Mouse (Mus musculus) MEL (cell line): ENCODE data around the gene Fam173b. TPM values are rescaled to one million over a fixed set of nuclear protein-coding genes. Genes with fewer than 3 reads are reported as not detected.
A peak's percentile ranks its signal among the peaks of the same experiment; 100 is the strongest.

Experiments used
- DNase-seq: peaks from one replicate; pipeline ENCODE4 v3.0.0; 2011; ENCODE audit warnings: low read depth, low spot score
- H3K27ac ChIP-seq: 2 replicates; pipeline ENCODE4 v1.5.1; 2012; ENCODE audit warnings: low read depth, mild to moderate bottlenecking, control low read depth, low read length, moderate library complexity; ENCODE audit not compliant: control insufficient read depth
- H3K27me3 ChIP-seq, 2 experiments: fragments of 150-350 bp in 1 of 2; sonication (generic) in 1 of 2; 2 replicates each; pipeline ENCODE4 v1.6.1; 2012; ENCODE audit warnings: low read length in 2 of 2, mild to moderate bottlenecking in 2 of 2, improper control_type of control experiment in 1 of 2, moderate library complexity in 1 of 2; ENCODE audit not compliant: insufficient read depth in 2 of 2, control insufficient read depth in 1 of 2
- H3K36me3 ChIP-seq, 2 experiments: 2 replicates each; pipeline ENCODE4 v1.6.1; 2012 to 2014; ENCODE audit warnings: low read length in 2 of 2, improper control_type of control experiment in 1 of 2, inconsistent platforms in 1 of 2, mild to moderate bottlenecking in 1 of 2; ENCODE audit not compliant: insufficient read depth in 2 of 2, control insufficient read depth in 1 of 2
- H3K4me1 ChIP-seq, 2 experiments: fragments of 150-350 bp in 1 of 2; sonication (generic) in 1 of 2; 2 replicates each; pipeline ENCODE4 v1.6.1; 2012; ENCODE audit warnings: low read length in 2 of 2, improper control_type of control experiment in 1 of 2, mild to moderate bottlenecking in 1 of 2; ENCODE audit not compliant: insufficient read depth in 2 of 2, control insufficient read depth in 1 of 2
- H3K4me3 ChIP-seq, 2 experiments: fragments of 150-350 bp in 1 of 2; sonication (generic) in 1 of 2; 2 replicates each; pipeline ENCODE4 v1.5.1; 2012; ENCODE audit warnings: low read depth in 2 of 2, low read length in 2 of 2, mild to moderate bottlenecking in 2 of 2, moderate library complexity in 2 of 2, control low read depth in 1 of 2, improper control_type of control experiment in 1 of 2; ENCODE audit not compliant: control insufficient read depth in 1 of 2, insufficient read depth in 1 of 2
- H3K79me2 ChIP-seq: 2 replicates; pipeline ENCODE4 v1.6.1; 2012; ENCODE audit warnings: mild to moderate bottlenecking, low read length, moderate library complexity; ENCODE audit not compliant: control insufficient read depth, poor library complexity, insufficient read depth
- H3K9ac ChIP-seq: 2 replicates; pipeline ENCODE4 v1.6.1; 2012; ENCODE audit warnings: low read depth, mild to moderate bottlenecking, control low read depth, low read length, moderate library complexity; ENCODE audit not compliant: control insufficient read depth, poor library complexity, severe bottlenecking
- H3K9me3 ChIP-seq: fragments of 150-350 bp; sonication (generic); replicated peaks from 2 replicates; pipeline ENCODE4 v1.6.1; 2012; ENCODE audit warnings: mild to moderate bottlenecking, low read length, improper control_type of control experiment, moderate library complexity; ENCODE audit not compliant: insufficient read depth
- E2F4 ChIP-seq: IDR thresholded peaks from 2 replicates; pipeline ENCODE4 v1.6.1; 2011; ENCODE audit warnings: low read depth, low read length, improper control_type of control experiment, borderline replicate concordance
- EP300 ChIP-seq, 2 experiments: IDR thresholded peaks; 2 replicates each; pipeline ENCODE4 v1.6.1; 2011; ENCODE audit warnings: improper control_type of control experiment in 2 of 2, low read length in 2 of 2, low read depth in 1 of 2, mild to moderate bottlenecking in 1 of 2
- ETS1 ChIP-seq: IDR thresholded peaks from 2 replicates; pipeline ENCODE4 v1.6.1; 2012; ENCODE audit warnings: low read depth, mild to moderate bottlenecking, inconsistent platforms, low read length, improper control_type of control experiment, moderate library complexity
- GABPA ChIP-seq: IDR thresholded peaks from 2 replicates; pipeline ENCODE4 v1.6.1; 2012; ENCODE audit warnings: low read depth, mild to moderate bottlenecking, inconsistent platforms, low read length, improper control_type of control experiment, moderate library complexity
- HCFC1 ChIP-seq: IDR thresholded peaks from 2 replicates; pipeline ENCODE4 v1.6.1; 2012; ENCODE audit warnings: low read depth, mild to moderate bottlenecking, inconsistent platforms, low read length, improper control_type of control experiment, moderate library complexity
- JUND ChIP-seq: IDR thresholded peaks from 2 replicates; pipeline ENCODE4 v1.6.1; 2011; ENCODE audit warnings: low read depth, mild to moderate bottlenecking, improper control_type of control experiment, low read length
- MAFK ChIP-seq: IDR thresholded peaks from 2 replicates; pipeline ENCODE4 v1.6.1; 2011; ENCODE audit warnings: low read depth, mild to moderate bottlenecking, low read length, improper control_type of control experiment, borderline replicate concordance
- MAX ChIP-seq: IDR thresholded peaks from 2 replicates; pipeline ENCODE4 v1.6.1; 2011; ENCODE audit warnings: low read length, improper control_type of control experiment
- MXI1 ChIP-seq: IDR thresholded peaks from 2 replicates; pipeline ENCODE4 v1.6.1; 2011; ENCODE audit warnings: mild to moderate bottlenecking, low read depth, low read length, improper control_type of control experiment
- NELFE ChIP-seq: IDR thresholded peaks from 2 replicates; pipeline ENCODE4 v1.6.1; 2011; ENCODE audit warnings: low read depth, low read length, improper control_type of control experiment
- POLR2A ChIP-seq, 2 experiments: IDR thresholded peaks; 2 replicates each; pipeline ENCODE4 v1.6.1; 2011 to 2012; ENCODE audit warnings: low read length in 2 of 2, mild to moderate bottlenecking in 2 of 2, control low read depth in 1 of 2, improper control_type of control experiment in 1 of 2, low read depth in 1 of 2, moderate library complexity in 1 of 2; ENCODE audit not compliant: control insufficient read depth in 1 of 2, insufficient read depth in 1 of 2, poor library complexity in 1 of 2
- POLR2AphosphoS2 ChIP-seq: IDR thresholded peaks from 2 replicates; pipeline ENCODE4 v1.6.1; 2011; ENCODE audit warnings: low read length, improper control_type of control experiment
- POLR2AphosphoS5 ChIP-seq: IDR thresholded peaks from 2 replicates; pipeline ENCODE4 v1.6.1; 2012; ENCODE audit warnings: low read depth, borderline replicate concordance, mild to moderate bottlenecking, inconsistent platforms, low read length, moderate library complexity, mixed read lengths
- RAD21 ChIP-seq: IDR thresholded peaks from 2 replicates; pipeline ENCODE4 v1.6.1; 2011; ENCODE audit warnings: mild to moderate bottlenecking, low read depth, low read length, improper control_type of control experiment
- SMC3 ChIP-seq: IDR thresholded peaks from 2 replicates; pipeline ENCODE4 v1.6.1; 2011; ENCODE audit warnings: low read depth, low read length, improper control_type of control experiment
- TBP ChIP-seq: IDR thresholded peaks from 2 replicates; pipeline ENCODE4 v1.8.0; 2011; ENCODE audit warnings: low read depth, low read length, improper control_type of control experiment
- USF1 ChIP-seq: IDR thresholded peaks from 2 replicates; pipeline ENCODE4 v1.6.1; 2014; ENCODE audit warnings: low read depth, mild to moderate bottlenecking, inconsistent platforms, low read length, improper control_type of control experiment, moderate library complexity
- USF2 ChIP-seq, 2 experiments: IDR thresholded peaks; 2 replicates each; pipeline ENCODE4 v1.6.1; 2011 to 2012; ENCODE audit warnings: improper control_type of control experiment in 2 of 2, low read length in 2 of 2, borderline replicate concordance in 1 of 2, inconsistent platforms in 1 of 2, low read depth in 1 of 2, mild to moderate bottlenecking in 1 of 2; ENCODE audit not compliant: insufficient read depth in 1 of 2
- ZC3H11A ChIP-seq: IDR thresholded peaks from 2 replicates; pipeline ENCODE4 v1.6.1; 2012; ENCODE audit warnings: low read depth, mild to moderate bottlenecking, inconsistent platforms, low read length, improper control_type of control experiment
- ZMIZ1 ChIP-seq: IDR thresholded peaks from 2 replicates; pipeline ENCODE4 v1.6.1; 2012; ENCODE audit warnings: low read depth, mild to moderate bottlenecking, inconsistent platforms, low read length, improper control_type of control experiment, moderate library complexity
- ZNF384 ChIP-seq: IDR thresholded peaks from 2 replicates; pipeline ENCODE4 v1.6.1; 2012; ENCODE audit warnings: low read depth, mild to moderate bottlenecking, inconsistent platforms, low read length, improper control_type of control experiment
- polyA plus RNA-seq, 2 experiments: library from polyadenylated mRNA; stranded (reverse) in 1 of 2; unstranded in 1 of 2; fragments of >175 nt in 1 of 2; fragments of >200 nt in 1 of 2; gene quantifications; 2 replicates each; pipeline versions ENCODE4 v1.2.1 to v1.2.4; 2012; ENCODE audit warnings: low replicate concordance in 2 of 2, low read depth in 1 of 2; ENCODE audit not compliant: insufficient read length in 2 of 2, insufficient read depth in 1 of 2, missing spikeins in 1 of 2
- total RNA-seq: library from RNA; depleted of rRNA; stranded (reverse); fragments of 300-350 nt; gene quantifications from 2 replicates; pipeline ENCODE4 v1.2.3, GENCODE M21; 2012

The Fam173b gene
- total and polyA plus RNA-seq, 3 experiments: 21.0 to 29.2 TPM; not detected in 1

DNA sequence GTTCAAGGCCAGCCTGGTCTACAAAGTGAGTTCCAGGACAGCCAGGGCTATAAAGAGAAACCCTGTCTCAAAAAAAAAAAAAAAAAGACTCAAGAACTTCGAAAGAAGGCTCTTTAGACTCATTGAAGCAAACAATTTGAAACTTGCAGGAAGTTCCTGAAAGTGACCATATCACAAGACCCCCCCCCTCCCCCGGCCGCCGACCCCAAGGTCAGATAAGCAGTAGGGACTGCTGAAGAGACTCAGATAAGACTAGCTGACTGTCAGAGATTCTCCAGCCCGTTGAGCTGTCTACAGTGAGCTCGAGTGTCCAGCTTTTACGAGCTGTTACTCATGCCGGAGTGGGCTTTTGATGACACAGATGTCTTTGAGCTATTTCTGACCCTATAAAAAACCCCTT is 38.8 kb upstream of the Fam173b start (continued):
- no peak for TF ChIP-seq MAFK
- TF ChIP-seq MAX: no peak
- no peak for TF ChIP-seq TBP
- TF ChIP-seq ETS1: no peak
- no peak for TF ChIP-seq NELFE

- TF ChIP-seq MAFK (peak; percentile 93), SMC3 (no peak)
- TF ChIP-seq, all 39 proteins: peak for 1
- no peaks in the 10 kb centered on the region for H3K27me3 ChIP-seq
- no peaks in the 10 kb centered on the region for H3K9me3 ChIP-seq
- peaks cover 0 to 9% of the 10 kb centered on the region in 2 experiments; a peak in 2 of 4 replicates for H3K4me1 ChIP-seq
- peaks cover 0 to 2% of the 10 kb centered on the region in 2 experiments; a peak in 1 of 4 replicates for H3K36me3 ChIP-seq
- H3K9ac ChIP-seq: no peak overlapping the region
- H3K79me2 ChIP-seq: no peaks in the 10 kb centered on the region
- H3K4me3 ChIP-seq: no peak overlapping the region
- no peak for DNase-seq
- H3K27ac ChIP-seq: no peak overlapping the region
Observed at GRCm38 (mm10) chr15:31563577-31564546, 37.8 kb upstream of the Fam173b start.

DNA sequence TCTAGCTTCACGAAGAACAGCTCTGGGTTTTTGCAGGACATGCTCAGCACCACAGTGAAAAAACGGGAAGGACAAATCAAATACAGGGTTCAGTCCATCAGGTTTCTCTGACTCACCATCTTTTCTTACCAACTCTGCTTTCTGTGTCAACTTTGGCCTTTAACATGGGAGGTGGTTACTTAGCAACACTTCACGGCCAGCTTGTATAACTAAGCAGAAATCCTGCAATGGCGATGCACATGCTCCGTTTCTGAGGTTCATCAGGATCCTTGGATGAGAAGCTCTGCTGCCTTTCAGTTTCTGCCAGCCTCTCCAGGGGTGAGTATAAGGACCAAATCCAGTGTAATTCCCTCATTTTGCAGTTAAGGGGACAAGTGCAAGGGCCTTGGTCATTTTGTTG is 36.5 kb upstream of the Fam173b start, which contains the start of gene Cmbl:
Gene Cmbl, plus strand, starts transcription at position 206 of the 400 bp plus-strand sequence.
- H3K4me1 ChIP-seq: peaks cover 0 to 9% of the 10 kb centered on the region in 2 experiments; a peak in 2 of 4 replicates
- no peak for DNase-seq
- H3K4me3 ChIP-seq: no peak within 1 kb of the TSS
- no peaks in the 10 kb centered on the region for H3K9me3 ChIP-seq
- no peak within 1 kb of the TSS for H3K27ac ChIP-seq
- no peaks in the 10 kb centered on the region for H3K27me3 ChIP-seq
- peaks cover 0 to 2% of the 10 kb centered on the region in 2 experiments; a peak in 1 of 4 replicates for H3K36me3 ChIP-seq
- no peaks in the 10 kb centered on the region for H3K79me2 ChIP-seq
- TF ChIP-seq RAD21 (no peak), ZMIZ1 (no peak)
- no peak within 1 kb of the TSS for H3K9ac ChIP-seq

DNA sequence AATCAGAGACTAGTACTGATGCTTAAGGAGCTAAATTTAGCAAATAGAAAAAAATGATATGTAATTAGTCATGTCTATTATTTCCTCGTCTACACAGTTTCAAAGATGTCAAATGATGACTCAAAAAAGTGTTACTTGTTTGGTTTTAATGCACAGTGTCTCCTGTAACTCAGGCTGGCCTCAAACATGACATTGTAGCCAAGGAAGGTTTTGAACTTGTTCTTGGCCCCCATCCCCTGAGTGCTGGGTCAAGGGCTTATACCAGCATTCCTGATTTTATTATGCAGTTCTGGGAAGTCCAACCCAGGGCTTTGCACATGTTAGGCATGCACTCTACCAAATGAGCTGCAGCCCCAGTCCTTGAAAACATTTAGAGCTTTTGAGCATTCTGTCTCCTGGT is 35.9 kb upstream of the Fam173b start:
- no peak overlapping the region for H3K27ac ChIP-seq
- TF ChIP-seq EP300 (IDR thresholded peaks at IDR 0.05; ENCODE audit: low read depth in 1 of 2, low read length in 2 of 2) (no peak), NELFE (no peak), USF2 (IDR thresholded peaks at IDR 0.05; ENCODE audit: borderline replicate concordance in 1 of 2, insufficient read depth in 1 of 2, low read depth in 1 of 2, low read length in 2 of 2) (no peak), USF1 (no peak), GABPA (no peak), JUND (no peak), RAD21 (no peak), POLR2A (IDR thresholded peaks at IDR 0.05; ENCODE audit: control insufficient read depth in 1 of 2, insufficient read depth in 1 of 2, low read depth in 1 of 2, low read length in 2 of 2, poor library complexity in 1 of 2) (no peak), POLR2AphosphoS2 (no peak), TBP (no peak), MXI1 (no peak), HCFC1 (no peak), ZNF384 (no peak), E2F4 (no peak), MAX (no peak), ZC3H11A (no peak), POLR2AphosphoS5 (no peak), ETS1 (no peak)

More for the DNA sequence above, 35.9 kb upstream of the Fam173b start:
- H3K4me1 ChIP-seq: peaks cover 0 to 9% of the 10 kb centered on the region in 2 experiments; a peak in 2 of 4 replicates
- H3K27me3 ChIP-seq: no peaks in the 10 kb centered on the region
- no peak overlapping the region for H3K9ac ChIP-seq
- peaks cover 0 to 2% of the 10 kb centered on the region in 2 experiments; a peak in 1 of 4 replicates for H3K36me3 ChIP-seq
- DNase-seq: no peak
- no peaks in the 10 kb centered on the region for H3K9me3 ChIP-seq
- no peak overlapping the region for H3K4me3 ChIP-seq
- H3K79me2 ChIP-seq: no peaks in the 10 kb centered on the region
